Mouse (Mus musculus) ES-E14 (cell line): ENCODE measurements at regions not wholly inside any gene's neighbourhood (a gene's known extent, or its start where the extent isn't known, plus 50 kb on each side); places are given as distances from the start of the nearest gene placed in this dataset.

Experiments
- CHD2 ChIP-seq: IDR thresholded peaks from 2 replicates; pipeline ENCODE4 v1.6.1; 2014; ENCODE audit warnings: mild to moderate bottlenecking, low read depth, low read length, inconsistent platforms
- HCFC1 ChIP-seq: IDR thresholded peaks from 2 replicates; pipeline ENCODE4 v1.6.1; 2012; ENCODE audit warnings: low read length, inconsistent platforms, borderline replicate concordance; ENCODE audit not compliant: insufficient read depth
- MAFK ChIP-seq: IDR thresholded peaks from 2 replicates; pipeline ENCODE4 v1.6.1; 2014; ENCODE audit warnings: mild to moderate bottlenecking, low read depth, low read length, inconsistent platforms; ENCODE audit not compliant: insufficient read depth
- ZC3H11A ChIP-seq: IDR thresholded peaks from 2 replicates; pipeline ENCODE4 v1.6.1; 2012; ENCODE audit warnings: low read depth, mild to moderate bottlenecking, inconsistent platforms, low read length, borderline replicate concordance
- ZNF384 ChIP-seq: IDR thresholded peaks from 2 replicates; pipeline ENCODE4 v1.6.1; 2012; ENCODE audit warnings: low read depth, low read length, inconsistent platforms

GRCm38 (mm10) chr13:103430589-103430988, 96.3 kb upstream of the Mast4 start:
- TF ChIP-seq MAFK (no peak), ZC3H11A (no peak), HCFC1 (no peak), ZNF384 (no peak), CHD2 (no peak)
